Mouse (Mus musculus): ENCODE data around the gene Gm3448.
"Not testable (repeated sequence)": the region's sequence is repeated elsewhere in the genome, so short reads cannot be mapped to it uniquely, and the experiment has no call there.

Gm3448 gene

GRCm38 (mm10) chr17:15041175-15041729 lies at the start of gene Gm3448, which contains the start of the genes Ermard and Tcte3:
Gm3448 (minus strand) TSS chr17:15041537.
Ermard (plus strand) TSS chr17:15041208.
Tcte3 (minus strand) TSS chr17:15041488.
- peak; percentile 30 for DNase-seq

GRCm38 (mm10) chr17:15088591-15089001 lies 47.3 kb upstream of the Gm3448 start:
- peak; percentile 43 for DNase-seq

- no peak for DNase-seq
Measured at GRCm38 (mm10) chr17:15088166-15088565, 46.8 kb upstream of the Gm3448 start.

- DNase-seq: no peak
Measured at GRCm38 (mm10) chr17:15085006-15085405, 43.7 kb upstream of the Gm3448 start.

- DNase-seq: no peak
Measured at GRCm38 (mm10) chr17:15084226-15084848, 43.0 kb upstream of the Gm3448 start.

- no peak for DNase-seq
Measured at GRCm38 (mm10) chr17:15077536-15077935, 36.2 kb upstream of the Gm3448 start.

GRCm38 (mm10) chr17:15075033-15075432 lies 33.7 kb upstream of the Gm3448 start:
- no peak for DNase-seq

GRCm38 (mm10) chr17:15072211-15072610 lies 30.9 kb upstream of the Gm3448 start:
- no peak for DNase-seq

- no peak for DNase-seq
Measured at GRCm38 (mm10) chr17:15069124-15069523, 27.8 kb upstream of the Gm3448 start.

GRCm38 (mm10) chr17:15068040-15068792 lies 26.9 kb upstream of the Gm3448 start:
- no peak for DNase-seq

- DNase-seq: no peak
Measured at GRCm38 (mm10) chr17:15066911-15067310, 25.6 kb upstream of the Gm3448 start.

GRCm38 (mm10) chr17:15066066-15066465 lies 24.7 kb upstream of the Gm3448 start:
- peak; percentile 15 for DNase-seq

GRCm38 (mm10) chr17:15065391-15066024 lies 24.2 kb upstream of the Gm3448 start:
- peak; percentile 56 for DNase-seq

GRCm38 (mm10) chr17:15060356-15060755 lies 19.0 kb upstream of the Gm3448 start:
- DNase-seq: no peak

- no peak for DNase-seq
Measured at GRCm38 (mm10) chr17:15059646-15060045, 18.3 kb upstream of the Gm3448 start.

GRCm38 (mm10) chr17:15058161-15058591 lies 16.8 kb upstream of the Gm3448 start:
- DNase-seq: no peak

GRCm38 (mm10) chr17:15055925-15056324 lies 14.6 kb upstream of the Gm3448 start:
- DNase-seq: no peak

- DNase-seq: not testable (repeated sequence)
Measured at GRCm38 (mm10) chr17:15053829-15054200, 12.5 kb upstream of the Gm3448 start.

GRCm38 (mm10) chr17:15053183-15053828 lies 12.0 kb upstream of the Gm3448 start:
- DNase-seq: not testable (repeated sequence)

GRCm38 (mm10) chr17:15052766-15053165 lies 11.4 kb upstream of the Gm3448 start:
- DNase-seq: not testable (repeated sequence)

GRCm38 (mm10) chr17:15050338-15050737 lies 9.0 kb upstream of the Gm3448 start:
- DNase-seq: not testable (repeated sequence)

- DNase-seq: not testable (repeated sequence)
Measured at GRCm38 (mm10) chr17:15040455-15040854, 882 bp downstream of the Gm3448 start.

- not testable (repeated sequence) for DNase-seq
Measured at GRCm38 (mm10) chr17:15031414-15031813, 9.9 kb downstream of the Gm3448 start.

Measured in cerebellum, adult 9-10 months (tissue).